Mouse (Mus musculus) megakaryocyte-erythroid progenitor cell, adult 5-6 weeks (primary cell): ENCODE results near the gene Fam19a5. TPM values are rescaled to one million over a fixed set of nuclear protein-coding genes. Genes with fewer than 3 reads are reported as not detected.

Source experiments
- ATAC-seq: replicated peaks from 2 replicates; pipeline ENCODE4 v1.8.0; 2016; ENCODE audit warnings: mild to moderate bottlenecking, inconsistent platforms; ENCODE audit not compliant: severe bottlenecking, poor library complexity, low FRiP score, low TSS enrichment
- total RNA-seq, 2 experiments: library from RNA; stranded (forward) in 1 of 2; stranded (reverse) in 1 of 2; fragments of 200-1000, 215-1000 nt in 1 of 2; fragments of >200 nt in 1 of 2; fragmentation: Nextera tagmentation in 1 of 2; gene quantifications; 2 replicates each; pipeline ENCODE4 v1.2.3; 2014 to 2017

Gene Fam19a5
- total RNA-seq, 2 experiments from 2014 or later, result not detected

- no peak for ATAC-seq
Observed at GRCm38 (mm10) chr15:87583921-87584621, 40.0 kb downstream of the Fam19a5 start.

- no peak for ATAC-seq
Observed at GRCm38 (mm10) chr15:87590975-87591374, 46.9 kb downstream of the Fam19a5 start.

GRCm38 (mm10) chr15:87596731-87597130, 52.6 kb downstream of the Fam19a5 start:
- no peak for ATAC-seq

- no peak for ATAC-seq
Observed at GRCm38 (mm10) chr15:87597149-87597548, 53.0 kb downstream of the Fam19a5 start.

GRCm38 (mm10) chr15:87597766-87598165, 53.7 kb downstream of the Fam19a5 start:
- ATAC-seq, result no peak

- ATAC-seq, result no peak
Observed at GRCm38 (mm10) chr15:87598636-87599035, 54.5 kb downstream of the Fam19a5 start.

GRCm38 (mm10) chr15:87603316-87603715, 59.2 kb downstream of the Fam19a5 start:
- ATAC-seq, result no peak

- ATAC-seq, result no peak
Observed at GRCm38 (mm10) chr15:87605504-87606280, 61.6 kb downstream of the Fam19a5 start.

GRCm38 (mm10) chr15:87606702-87607101, 62.6 kb downstream of the Fam19a5 start:
- no peak for ATAC-seq

GRCm38 (mm10) chr15:87609236-87609635, 65.1 kb downstream of the Fam19a5 start:
- ATAC-seq, result no peak

GRCm38 (mm10) chr15:87623966-87624609, 80.0 kb downstream of the Fam19a5 start:
- no peak for ATAC-seq

GRCm38 (mm10) chr15:87624610-87625091, 80.6 kb downstream of the Fam19a5 start:
- ATAC-seq, result no peak

GRCm38 (mm10) chr15:87625236-87626023, 81.3 kb downstream of the Fam19a5 start:
- ATAC-seq, result no peak

GRCm38 (mm10) chr15:87635272-87635671, 91.2 kb downstream of the Fam19a5 start:
- ATAC-seq, result no peak

- ATAC-seq, result no peak
Observed at GRCm38 (mm10) chr15:87636407-87636806, 92.3 kb downstream of the Fam19a5 start.

GRCm38 (mm10) chr15:87637234-87637633, 93.1 kb downstream of the Fam19a5 start:
- no peak for ATAC-seq

GRCm38 (mm10) chr15:87638270-87638669, 94.2 kb downstream of the Fam19a5 start:
- no peak for ATAC-seq

GRCm38 (mm10) chr15:87646313-87647061, 102.4 kb downstream of the Fam19a5 start:
- ATAC-seq, result no peak

- ATAC-seq, result no peak
Observed at GRCm38 (mm10) chr15:87649651-87650050, 105.6 kb downstream of the Fam19a5 start.
